Mouse (Mus musculus): Measurements from ENCODE around the gene Pak3. TPM values are rescaled to one million over a fixed set of nuclear protein-coding genes. Genes with fewer than 3 reads are reported as not detected.
"Not testable (repeated sequence)": the region's sequence is repeated elsewhere in the genome, so short reads cannot be mapped to it uniquely, and the experiment has no call there.

Gene Pak3
- 10 to 100 TPM; 23.2 to 30.2 TPM for total RNA-seq (2021)
- long read RNA-seq, experiment 1, partial matches to known transcripts, result 0 of 8 reads
- long read RNA-seq, experiment 1, other reads (novel, unspliced or antisense), result 8 of 8 reads
- long read RNA-seq, experiment 2, partial matches to known transcripts, result 1 of 19 reads
- long read RNA-seq, experiment 2, other reads (novel, unspliced or antisense), result 18 of 19 reads

DNA sequence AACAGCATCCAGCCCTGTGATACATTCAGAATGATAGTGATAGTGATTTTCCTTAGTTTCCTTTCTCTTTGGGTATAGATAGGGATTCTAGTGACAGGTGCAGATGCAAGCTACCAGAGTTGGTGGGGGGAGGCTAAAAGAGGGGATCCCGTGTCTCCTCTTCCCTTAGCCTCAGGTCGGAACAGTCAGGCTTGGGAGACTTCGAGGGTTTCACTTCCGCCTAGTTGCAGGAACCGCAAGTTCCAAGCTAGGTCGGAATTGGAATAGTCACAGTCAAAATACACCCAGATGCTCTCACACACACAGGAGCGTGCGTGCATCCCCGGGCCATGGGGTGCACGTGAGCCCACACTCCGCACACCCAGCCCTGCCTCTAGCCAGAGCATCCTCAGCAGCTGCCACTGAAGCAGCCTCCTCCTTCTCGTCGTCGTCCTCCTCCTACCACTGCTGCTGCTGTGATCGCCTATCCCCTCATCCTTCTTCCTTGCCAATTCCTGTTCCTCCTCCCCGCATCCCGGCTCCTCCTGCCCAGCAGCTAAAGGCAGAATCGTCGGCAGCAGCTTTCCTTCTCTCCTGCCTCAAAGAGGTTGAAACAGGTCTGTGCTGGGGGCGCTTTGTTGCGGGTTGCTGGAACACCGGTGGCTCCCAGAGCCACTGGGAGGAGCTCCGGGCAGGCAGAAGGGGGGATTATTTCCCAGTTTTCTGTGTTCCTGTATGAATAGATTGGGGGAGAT is at the start of gene Pak3:
Gene Pak3, plus strand, starts transcription at position 424 of the 734 bp plus-strand sequence.
- no peak for DNase-seq (ENCODE audit: low spot score in 2 of 2)

DNA sequence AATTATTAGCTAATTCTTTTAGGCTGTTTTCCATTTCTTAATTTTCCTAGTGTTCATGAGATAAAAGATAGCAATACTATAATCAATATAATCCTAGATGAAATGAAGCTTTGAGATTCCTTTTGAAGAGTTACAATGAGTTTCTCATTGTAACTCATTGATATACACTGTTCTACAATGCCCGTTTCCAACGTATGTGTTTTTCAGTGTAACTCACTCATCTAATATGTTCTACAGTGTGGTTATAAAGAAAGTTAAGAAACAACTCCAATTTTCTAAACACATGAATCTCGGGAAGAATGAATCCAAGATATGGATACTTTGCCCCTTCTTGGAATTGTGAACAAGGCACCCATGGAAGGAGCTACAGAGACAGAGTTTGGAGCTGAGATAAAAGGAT is 35.5 kb upstream of the Pak3 start:
- peak; percentile 100 for DNase-seq (ENCODE audit: low spot score in 2 of 2)

DNA sequence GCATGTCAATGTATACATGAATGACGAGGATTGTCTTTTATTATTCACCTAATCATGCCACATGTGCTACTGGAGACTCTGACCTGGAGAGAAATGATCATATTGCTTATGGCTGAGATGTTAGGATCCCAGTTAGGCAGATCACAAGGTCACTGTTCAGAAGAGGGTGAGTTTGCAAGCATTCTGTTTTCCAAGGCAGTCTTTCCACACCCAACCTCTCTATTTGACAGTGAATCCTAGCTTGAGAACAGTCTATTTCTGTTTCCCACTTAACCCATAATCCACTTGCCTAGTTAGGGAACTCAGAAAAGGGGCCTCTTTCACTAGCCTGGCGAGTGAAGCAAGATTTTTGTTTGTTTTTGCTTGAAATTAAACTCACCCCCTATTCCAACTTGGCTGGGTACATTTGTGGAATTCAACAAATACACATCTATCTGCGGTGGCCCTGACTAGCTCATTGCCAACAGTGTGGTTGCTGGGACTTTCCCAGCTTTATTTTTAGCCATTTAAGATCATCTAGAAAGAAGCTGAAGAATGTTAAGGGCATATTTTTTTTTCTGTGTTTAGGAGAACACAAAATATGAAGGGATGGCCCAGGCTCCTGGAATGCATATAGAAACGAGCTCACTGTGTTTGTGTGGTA is 17.2 kb upstream of the Pak3 start:
- DNase-seq (ENCODE audit: low spot score in 2 of 2), result no peak

DNA sequence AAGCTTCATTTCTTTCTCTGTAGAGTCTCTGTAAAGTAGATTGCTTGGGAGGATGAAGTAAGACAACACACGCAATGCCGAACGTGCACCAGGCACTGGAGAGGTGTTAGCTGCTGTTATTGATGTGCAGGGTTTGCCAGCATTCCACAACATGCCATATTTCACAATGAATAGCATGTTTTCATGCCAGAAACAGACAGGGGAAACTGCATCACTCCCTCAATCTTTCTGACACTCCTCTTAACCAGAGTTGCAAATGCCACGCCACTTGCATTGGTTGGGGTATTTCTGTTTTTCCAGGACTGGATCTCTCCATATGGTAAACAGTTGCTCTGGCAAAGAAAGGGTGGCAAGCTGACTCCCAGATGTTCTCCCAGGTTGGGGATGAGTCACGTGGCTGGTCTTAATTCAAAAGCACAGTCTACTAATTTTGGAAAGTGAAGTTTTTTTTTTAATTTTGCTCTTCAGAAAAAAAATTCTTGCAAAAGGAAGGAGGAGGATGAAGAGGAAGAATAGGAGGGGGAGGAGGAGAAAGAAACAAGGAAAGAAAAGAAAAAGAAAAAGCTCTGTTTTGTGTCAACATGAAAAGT is 16.5 kb upstream of the Pak3 start:
- no peak for DNase-seq (ENCODE audit: low spot score in 2 of 2)

DNA sequence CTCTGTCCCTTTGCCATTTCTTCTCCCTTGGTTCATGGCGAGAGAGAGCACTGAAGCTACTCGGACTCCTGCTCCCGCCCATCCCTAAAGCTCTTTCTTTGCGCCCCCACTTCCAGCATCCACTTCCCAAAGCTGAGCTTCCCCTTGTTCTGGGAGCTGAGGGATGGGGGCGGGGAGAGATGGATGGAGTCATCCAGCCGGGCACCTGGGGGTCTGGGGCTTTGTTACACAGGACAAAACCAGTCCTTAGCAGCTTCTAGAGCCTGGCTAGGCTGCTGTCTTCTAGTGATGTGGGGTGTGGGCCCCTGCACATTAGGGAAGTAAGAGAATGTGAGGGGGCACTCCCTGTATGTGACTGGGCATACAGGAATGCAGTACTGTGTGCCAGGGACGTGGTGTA is 526 bp downstream of the Pak3 start:
- DNase-seq (ENCODE audit: low spot score in 2 of 2), result no peak

DNA sequence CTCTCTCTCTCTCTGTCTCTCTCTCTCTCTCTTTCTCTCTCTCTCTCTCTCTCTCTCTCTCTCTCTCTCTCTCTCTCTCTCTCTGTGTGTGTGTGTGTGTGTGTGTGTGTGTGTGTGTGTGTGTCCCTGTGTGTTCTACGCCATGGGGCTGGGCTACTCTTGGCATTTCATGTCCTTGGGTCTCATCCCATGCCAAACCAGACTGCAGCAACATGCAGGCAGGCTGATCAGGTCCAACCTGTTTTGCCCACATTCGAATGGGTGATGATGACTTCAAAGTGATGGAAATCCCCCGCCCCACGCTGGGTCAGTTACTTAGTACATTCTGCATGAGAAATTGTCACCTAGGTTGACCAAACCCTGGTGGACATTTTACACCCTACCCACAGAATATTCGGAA is 1.1 kb downstream of the Pak3 start:
- DNase-seq (ENCODE audit: low spot score in 2 of 2), result not testable (repeated sequence)

DNA sequence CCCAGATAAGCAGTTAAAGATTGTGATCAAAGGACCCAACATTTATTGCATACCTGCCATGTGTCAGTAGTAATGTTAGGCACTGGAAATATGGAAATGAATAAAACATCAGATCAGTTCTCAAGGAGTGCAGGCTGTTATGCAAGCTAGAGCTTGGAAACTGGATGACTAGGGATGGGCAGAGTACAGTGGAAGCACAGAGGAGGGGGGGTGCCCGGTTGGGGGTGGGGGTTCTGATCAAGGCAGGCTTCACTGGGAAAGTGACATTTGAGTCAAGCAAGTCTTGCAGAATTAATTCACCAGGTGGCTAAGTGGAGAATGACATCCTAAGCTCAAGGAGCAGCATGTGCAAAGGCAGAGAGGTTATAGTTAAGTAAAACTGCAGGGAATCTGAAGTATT is 1.8 kb downstream of the Pak3 start:
- no peak for DNase-seq (ENCODE audit: low spot score in 2 of 2)

DNA sequence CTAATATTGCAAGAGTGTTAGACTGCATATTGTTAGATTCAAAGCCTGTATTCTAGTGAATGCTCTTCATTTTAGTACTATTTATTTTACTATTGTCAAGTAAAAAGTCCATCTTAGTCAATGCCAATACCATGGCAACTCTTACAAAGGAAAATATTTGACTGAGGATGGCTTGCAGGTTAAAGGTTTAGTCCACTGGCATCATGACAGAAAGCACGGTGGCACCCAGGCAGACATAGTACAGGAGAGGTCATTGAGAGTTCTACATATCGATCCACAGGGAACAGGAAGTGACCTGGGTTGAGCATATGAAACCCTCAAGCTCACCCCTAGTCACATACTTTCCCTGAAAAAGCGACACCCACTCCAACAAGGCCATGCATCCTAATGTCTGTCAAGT is 13.9 kb downstream of the Pak3 start:
- no peak for DNase-seq (ENCODE audit: low spot score in 2 of 2)

DNA sequence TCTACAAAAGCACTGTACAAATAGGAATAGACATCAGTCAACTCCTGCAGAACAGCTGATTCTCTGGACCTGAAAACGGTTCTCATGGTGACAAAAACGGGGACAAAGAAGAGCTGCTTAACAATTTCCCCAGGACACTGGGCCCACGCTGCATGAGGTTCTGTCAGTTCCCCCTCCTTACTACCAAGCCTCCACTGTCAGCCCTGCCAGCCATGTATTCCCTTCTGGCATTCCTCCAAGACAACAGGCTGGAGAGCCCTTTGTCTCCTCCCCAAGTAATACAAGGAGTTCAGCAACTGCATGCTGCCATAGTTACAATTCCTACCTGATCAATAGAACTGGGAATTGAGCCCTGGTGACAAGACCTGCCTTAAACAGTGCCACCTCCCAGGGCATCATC is 15.2 kb downstream of the Pak3 start:
- no peak for DNase-seq (ENCODE audit: low spot score in 2 of 2)

DNA sequence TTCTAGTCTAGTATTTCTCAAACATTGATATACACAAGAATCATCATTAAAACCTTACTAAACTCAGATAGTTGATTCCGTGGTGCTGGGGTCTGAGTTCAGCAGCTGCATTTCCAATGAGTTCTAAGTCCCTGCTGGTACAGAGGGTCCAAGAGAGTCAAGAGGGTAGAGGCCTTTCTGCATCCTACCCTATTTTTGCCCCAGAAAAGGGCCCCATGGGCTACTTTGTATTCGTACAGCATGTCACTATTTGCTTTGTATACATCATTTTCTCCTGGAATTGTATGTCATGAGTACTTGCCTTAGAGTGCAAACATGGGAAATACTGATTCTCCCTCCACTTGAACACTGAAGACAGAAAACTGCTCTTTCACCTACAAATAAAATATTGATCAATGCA is 24.4 kb downstream of the Pak3 start:
- no peak for DNase-seq (ENCODE audit: low spot score in 2 of 2)

DNA sequence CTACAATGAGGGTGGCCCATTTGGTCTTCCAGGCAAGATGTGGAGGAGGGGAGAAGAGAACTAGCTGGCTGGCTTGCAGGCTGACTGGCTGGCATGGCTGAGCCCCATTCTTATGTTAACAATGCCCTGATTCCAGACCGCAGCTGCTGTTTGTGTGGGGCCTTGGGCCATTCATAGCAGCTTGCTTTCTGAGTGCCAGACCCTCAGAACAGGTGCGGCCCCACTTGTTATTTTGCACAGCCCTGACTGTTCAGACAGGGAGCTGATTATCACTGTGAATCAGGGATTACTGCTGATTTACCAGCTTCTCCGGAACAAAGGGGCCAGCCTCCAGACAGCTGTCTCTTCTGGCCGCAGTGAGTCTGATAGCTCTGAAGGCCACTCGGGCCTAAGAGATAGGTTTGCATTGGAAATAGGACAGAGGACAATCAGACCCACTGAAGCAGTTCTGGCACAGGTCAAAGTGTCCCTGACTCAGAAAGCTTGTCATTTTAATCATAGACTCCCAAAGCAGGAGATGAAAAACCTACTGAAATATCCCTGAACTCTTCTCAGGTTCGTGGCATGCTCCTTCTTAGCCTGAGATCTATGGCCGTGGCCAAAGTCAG is 24.9 kb downstream of the Pak3 start:
- DNase-seq (ENCODE audit: low spot score in 2 of 2), result peak in 1 of 2 experiments; percentile 6

DNA sequence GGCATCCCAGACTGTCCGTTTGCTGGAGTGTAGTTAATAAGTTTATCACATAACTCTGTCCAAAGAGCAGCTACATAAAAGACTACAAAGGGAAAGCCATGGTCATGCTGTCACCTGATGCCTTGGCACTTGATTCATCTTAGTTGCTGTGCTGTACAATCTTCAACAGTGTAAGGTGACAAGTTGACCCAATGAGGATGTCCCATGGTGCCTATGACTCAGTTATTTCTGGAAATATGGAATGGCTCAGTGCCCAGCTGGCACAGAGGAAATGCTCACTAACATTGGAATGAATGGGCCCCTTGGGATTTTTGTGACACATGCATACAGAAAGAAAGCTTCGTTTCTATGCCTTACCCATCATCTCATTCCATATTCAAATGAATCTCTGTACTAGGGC is 55.3 kb downstream of the Pak3 start:
- DNase-seq (ENCODE audit: low spot score in 2 of 2), result no peak

DNA sequence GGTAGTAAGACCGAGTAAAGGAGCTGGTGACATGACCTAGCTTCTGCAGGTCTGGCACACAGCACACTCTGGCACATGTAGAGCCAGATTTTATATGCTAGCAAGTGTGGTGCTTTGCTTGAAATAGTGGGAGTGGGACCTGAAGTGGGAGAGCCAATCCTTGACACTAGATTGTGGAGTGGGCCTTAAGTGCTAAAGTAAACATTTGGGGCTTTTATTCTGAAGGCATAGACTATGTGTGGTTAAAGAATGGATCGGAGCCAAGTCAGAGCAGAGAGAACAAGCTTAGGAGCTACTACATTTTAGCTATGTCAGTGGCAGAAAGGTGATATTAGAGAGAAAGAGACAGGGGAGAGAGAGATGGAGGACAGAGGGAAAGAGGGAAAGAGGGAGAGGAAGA is 61.5 kb downstream of the Pak3 start:
- DNase-seq (ENCODE audit: low spot score in 2 of 2), result no peak

DNA sequence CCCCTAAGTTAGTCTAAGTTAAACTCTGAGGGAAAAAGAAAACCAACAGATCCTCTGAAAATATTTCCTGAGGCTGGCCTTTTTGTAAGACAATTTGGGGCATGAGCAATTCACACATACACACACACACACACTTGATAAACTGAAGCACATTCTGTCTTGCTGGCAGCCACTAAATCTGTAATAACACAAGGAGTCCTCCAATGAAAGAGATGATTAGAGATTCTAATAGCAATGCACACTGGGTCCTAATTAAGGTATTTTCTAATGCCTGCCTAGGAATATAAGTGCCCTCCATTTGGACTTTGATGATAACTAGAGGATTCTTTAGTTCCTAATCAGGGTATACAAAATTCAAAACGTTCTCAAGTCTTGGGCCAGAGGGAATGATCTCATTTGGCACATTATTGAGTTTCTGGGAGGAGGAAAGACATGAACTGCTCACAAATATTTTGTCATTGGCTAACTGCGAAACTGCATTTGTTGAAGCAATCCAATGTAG is 62.1 kb downstream of the Pak3 start:
- DNase-seq (ENCODE audit: low spot score in 2 of 2), result no peak

DNA sequence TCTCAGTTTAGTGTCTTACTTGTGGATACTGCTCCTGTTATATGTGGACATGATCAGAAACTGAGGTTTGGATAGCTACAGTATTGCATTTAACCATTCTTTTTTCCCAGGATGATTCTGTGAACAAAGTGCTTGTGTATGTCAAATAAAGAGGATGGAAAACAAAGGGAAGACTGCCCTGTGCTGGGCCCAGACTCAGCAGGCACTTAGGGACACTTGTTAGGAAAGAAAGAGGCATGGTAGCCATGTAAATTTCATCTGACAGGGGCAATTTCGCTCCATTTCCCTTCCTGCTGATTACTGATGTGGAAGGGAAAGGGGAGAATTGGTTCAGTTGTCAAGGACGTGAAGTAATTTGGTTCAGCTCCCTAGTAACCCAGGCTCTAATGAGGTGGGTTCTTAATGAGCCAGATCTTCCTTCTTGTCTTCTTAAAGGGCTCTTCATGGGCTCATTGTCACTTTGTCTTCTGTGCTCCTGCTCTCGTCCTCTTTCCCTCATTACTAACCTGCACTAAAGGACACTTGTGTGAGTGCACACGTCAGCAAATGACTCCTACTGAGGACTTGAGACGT is 88.6 kb downstream of the Pak3 start:
- no peak for DNase-seq (ENCODE audit: low spot score in 2 of 2)

DNA sequence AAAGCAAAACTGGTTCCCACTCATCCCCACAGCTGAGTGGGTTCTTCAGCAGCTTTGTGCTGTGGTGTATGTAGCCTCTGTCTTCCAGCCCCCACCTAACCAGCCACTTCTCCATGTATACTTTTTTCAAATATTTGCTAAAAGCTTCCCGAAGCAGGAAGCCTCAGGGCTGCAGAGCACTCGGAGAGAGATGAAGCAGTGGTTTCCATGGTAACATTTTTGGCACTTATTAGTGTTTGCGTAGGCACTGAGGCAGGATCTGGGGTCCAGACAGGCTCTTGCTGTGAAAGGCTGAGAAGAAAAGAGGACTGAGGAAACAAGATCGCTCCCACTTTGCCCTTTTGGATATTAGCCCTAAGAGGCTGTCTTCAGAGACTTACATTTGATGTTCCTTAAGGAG is 100.3 kb downstream of the Pak3 start:
- no peak for DNase-seq (ENCODE audit: low spot score in 2 of 2)

DNA sequence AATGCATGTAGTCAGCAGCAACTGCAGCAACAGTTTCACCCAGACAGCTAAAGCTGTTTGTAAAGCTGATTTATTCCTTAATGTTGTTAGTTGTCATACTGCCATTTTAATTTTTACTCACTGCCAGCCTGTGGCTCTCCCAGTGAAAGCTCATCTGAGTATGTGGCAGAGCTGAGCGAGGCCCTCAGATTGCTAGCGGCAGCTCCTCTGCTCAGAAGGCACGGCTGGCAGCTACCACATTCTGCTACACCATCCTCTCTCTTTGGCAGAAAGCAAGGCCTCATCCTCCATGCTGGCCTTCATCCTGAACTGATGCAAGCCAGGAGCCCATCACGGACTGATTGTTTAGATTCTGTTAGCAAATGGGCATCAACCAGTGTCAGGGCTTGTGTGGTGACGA is 109.4 kb downstream of the Pak3 start:
- no peak for DNase-seq (ENCODE audit: low spot score in 2 of 2)

DNA sequence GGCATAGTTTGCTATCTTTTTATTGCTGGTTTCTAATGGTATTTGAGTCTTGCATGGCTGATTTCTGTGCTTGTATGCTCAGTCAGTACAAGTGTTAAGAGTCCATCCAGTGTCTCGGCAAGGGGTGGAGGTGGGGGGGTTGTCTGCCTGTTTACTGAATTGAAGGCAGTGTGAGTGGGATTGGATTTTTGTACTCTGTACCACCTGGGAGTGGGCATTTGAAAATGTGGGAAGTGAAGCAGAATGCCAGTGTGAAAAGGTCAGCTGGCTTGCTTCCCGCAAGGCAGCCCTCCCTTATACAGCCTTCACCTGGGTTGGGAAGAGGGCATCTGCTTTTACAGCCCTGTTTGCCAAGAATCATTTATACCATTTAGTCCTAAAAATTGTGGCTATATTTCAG is 125.5 kb downstream of the Pak3 start:
- DNase-seq (ENCODE audit: low spot score in 2 of 2), result no peak

DNA sequence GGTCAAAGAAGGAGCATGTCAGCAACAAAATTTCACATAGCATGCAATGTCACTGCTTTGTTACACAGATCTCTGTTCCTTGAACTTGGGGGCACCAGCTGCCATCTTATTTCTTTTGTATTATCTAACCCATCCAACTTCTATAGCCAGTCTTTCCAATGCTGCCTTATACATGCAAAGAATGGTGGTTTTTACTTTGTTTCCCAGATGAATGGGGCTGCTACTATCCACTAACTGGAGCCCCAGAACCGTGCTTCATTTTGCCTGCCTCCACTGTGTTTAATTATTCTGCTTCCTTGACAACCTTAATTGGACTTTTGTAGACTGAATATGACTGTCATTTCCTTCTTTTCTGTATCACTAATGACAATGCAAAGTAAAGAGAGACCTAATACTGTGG is 126.4 kb downstream of the Pak3 start:
- no peak for DNase-seq (ENCODE audit: low spot score in 2 of 2)

DNA sequence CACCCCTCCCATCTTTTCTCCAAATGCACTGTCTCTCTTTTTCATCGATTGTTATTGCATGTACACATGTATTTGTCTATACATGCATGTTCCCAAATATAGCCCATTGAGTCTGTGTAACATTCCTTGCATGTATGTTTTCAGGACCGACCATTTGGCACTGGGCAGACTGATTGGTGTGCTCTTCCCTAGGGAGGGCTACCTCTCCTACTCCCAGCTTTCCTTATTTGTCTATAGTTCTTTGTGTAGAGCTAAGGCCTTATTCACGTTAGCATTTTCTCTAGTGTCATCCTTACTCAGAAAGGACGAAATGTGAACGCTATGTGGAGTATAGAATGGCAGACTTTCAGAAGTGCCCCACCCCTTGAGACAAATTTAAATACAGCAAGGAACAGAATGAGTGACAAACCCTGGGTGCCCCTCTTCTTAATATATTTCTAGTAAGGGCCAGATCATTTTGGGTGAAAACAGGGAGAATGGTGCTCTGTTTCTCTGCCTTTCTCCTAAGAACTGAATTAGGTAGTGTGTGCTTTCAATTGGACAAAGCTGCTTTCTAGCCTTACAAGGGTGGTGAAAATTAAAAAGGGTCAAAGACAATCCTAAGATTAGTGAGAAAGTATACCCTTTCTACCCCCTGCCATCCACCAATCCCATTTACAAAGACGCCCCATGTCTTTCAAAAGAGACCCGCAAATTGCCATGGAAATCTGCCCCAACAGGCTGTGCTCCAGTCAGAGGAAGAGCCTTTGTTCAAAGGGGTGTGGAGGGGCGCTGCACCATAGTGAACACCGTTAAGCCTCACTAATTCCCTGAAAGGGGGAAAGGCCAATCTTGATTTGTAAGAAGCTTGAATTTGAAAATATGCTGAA is 136.2 kb downstream of the Pak3 start:
- DNase-seq (ENCODE audit: low spot score in 2 of 2), result no peak

DNA sequence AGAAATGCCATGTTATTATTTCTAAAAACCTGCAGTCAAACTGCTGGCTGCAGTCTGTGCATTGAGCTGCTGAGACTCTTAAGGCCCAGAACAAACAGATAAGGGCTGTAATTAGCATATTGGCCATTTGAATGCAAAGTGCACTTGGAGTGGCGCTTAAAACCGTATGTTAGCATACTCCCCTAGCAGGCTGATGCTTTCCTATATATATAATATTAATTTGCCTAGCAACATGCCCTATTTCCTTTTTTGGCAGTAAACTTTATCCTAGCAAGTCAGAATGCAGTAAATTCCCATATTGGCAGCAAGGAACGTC is 136.7 kb downstream of the Pak3 start:
- no peak for DNase-seq (ENCODE audit: low spot score in 2 of 2)

Data from adrenal gland, adult 18-20 months (tissue).